Mouse (Mus musculus) embryonic facial prominence, embryonic 13.5 days (tissue): ENCODE measurements around the gene Slc6a16. TPM values are rescaled to one million over a fixed set of nuclear protein-coding genes. Genes with fewer than 3 reads are reported as not detected.

Experiments
- ATAC-seq: fragments of 200-750 bp; cut with Nextera tagmentation; 2 replicates; pipeline ENCODE4 v1.8.0; 2017; ENCODE audit warnings: low read depth; ENCODE audit not compliant: insufficient number of reproducible peaks, insufficient read depth, low FRiP score, low TSS enrichment
- H3K27ac ChIP-seq: fragments of 300-500 bp; sonication (generic); 2 replicates; pipeline ENCODE4 v1.5.1; 2015; ENCODE audit warnings: moderate library complexity, mild to moderate bottlenecking, inconsistent platforms
- H3K27me3 ChIP-seq: fragments of 300-500 bp; sonication (generic); 2 replicates; pipeline ENCODE4 v1.6.1; 2015; ENCODE audit warnings: mild to moderate bottlenecking, inconsistent platforms
- H3K36me3 ChIP-seq: fragments of 300-500 bp; sonication (generic); 2 replicates; pipeline ENCODE4 v1.6.1; 2015; ENCODE audit warnings: mild to moderate bottlenecking, inconsistent platforms
- H3K4me1 ChIP-seq: fragments of 300-500 bp; sonication (generic); 2 replicates; pipeline ENCODE4 v1.6.1; 2015; ENCODE audit warnings: inconsistent platforms
- H3K4me2 ChIP-seq: fragments of 300-500 bp; sonication (generic); 2 replicates; pipeline ENCODE4 v1.6.1; 2015; ENCODE audit warnings: moderate library complexity, mild to moderate bottlenecking, inconsistent platforms
- H3K4me3 ChIP-seq: fragments of 300-500 bp; sonication (generic); 2 replicates; pipeline ENCODE4 v1.5.1; 2015; ENCODE audit warnings: mild to moderate bottlenecking, inconsistent platforms
- H3K9ac ChIP-seq: fragments of 300-500 bp; sonication (generic); 2 replicates; pipeline ENCODE4 v1.6.1; 2015; ENCODE audit warnings: mild to moderate bottlenecking, inconsistent platforms
- H3K9me3 ChIP-seq: fragments of 300-500 bp; sonication (generic); 2 replicates; pipeline ENCODE4 v1.6.1; 2016; ENCODE audit warnings: inconsistent platforms
- WGBS: fragments of 180-500 bp; shearing (Covaris S2); methylation state at CpG from one replicate; pipeline ENCODE4 v1.1.7; 2015; ENCODE audit warnings: mixed read lengths; 5-methylcytosine and 5-hydroxymethylcytosine counted together
- polyA plus RNA-seq: library from polyadenylated mRNA; unstranded; fragments of >200 nt; fragmentation: Nextera tagmentation; extraction: Ambion mirVana; gene quantifications from 2 replicates; pipeline ENCODE4 v1.2.1, GENCODE M21; 2015

Slc6a16 gene
- polyA plus RNA-seq, 1 experiment from 2014 or later = 0.17 TPM

DNA sequence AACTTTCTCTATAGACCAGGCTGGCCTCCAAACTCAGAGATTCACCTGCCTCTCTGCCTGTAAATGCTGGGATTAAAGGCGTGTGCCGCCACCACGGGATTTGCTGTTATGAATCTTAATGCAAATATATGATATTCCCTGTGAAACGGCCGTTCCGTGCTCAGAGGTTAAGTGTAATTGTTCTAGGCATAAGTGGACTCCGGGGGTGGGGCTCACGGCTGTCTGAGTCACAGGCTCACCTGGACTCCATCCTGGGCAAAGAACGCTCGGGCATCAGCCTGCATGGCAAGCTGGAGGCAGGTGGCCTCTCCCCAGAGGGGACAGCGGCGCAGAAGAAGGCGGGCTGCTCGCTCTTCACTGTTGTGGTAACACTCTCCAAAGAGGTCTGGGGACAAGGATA lies 75.7 kb downstream of the Slc6a16 start:
- Histone ChIP-seq H3K27me3 (no peaks in the 10 kb centered on the region), H3K4me2 (no peak overlapping the region), H3K36me3 (peaks cover 45% of the 10 kb centered on the region), H3K4me3 (no peak overlapping the region), H3K27ac (no peak overlapping the region), H3K9me3 (no peaks in the 10 kb centered on the region), H3K9ac (no peak overlapping the region), H3K4me1 (peaks cover 14% of the 10 kb centered on the region)
- WGBS = 92% methylated on average over 14 of the region's 14 CpGs
- ATAC-seq = no peak

DNA sequence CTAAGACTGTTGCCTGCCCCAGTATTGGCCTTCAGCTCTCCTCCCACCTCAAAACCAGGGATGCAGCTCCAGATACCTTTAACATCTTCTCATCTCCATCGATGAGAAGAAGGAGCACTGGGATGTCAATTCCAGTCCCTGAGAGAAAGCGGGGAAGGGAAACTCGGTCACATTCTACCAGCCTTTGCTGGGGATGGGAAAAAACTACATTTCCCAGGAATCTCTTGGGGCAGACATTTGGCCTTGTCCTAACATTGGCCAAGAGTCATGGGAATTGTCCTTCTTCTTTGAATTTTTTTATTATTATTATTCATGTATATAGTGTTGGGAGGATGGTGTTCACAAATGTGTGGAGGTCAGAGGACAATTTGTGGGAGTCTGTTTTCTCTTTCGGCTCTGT lies 81.4 kb downstream of the Slc6a16 start:
- no peaks in the 10 kb centered on the region for H3K4me1 ChIP-seq
- H3K36me3 ChIP-seq = peaks cover 79% of the 10 kb centered on the region

More for the DNA sequence above, 81.4 kb downstream of the Slc6a16 start:
- Histone ChIP-seq H3K4me2 (no peak overlapping the region), H3K9me3 (0 out of 2 replicates have a peak, but pooled peaks cover 3% of the 10 kb centered on the region), H3K4me3 (no peak overlapping the region), H3K9ac (no peak overlapping the region), H3K27me3 (no peaks in the 10 kb centered on the region), H3K27ac (no peak overlapping the region)
- ATAC-seq = no peak
- WGBS = 89% methylated on average over 4 of the region's 4 CpGs

Other genes starting within 250 kb of the Slc6a16 start
- 92.0 and 99.7 TPM in 2 replicates for gene Irf3, start 243.4 kb upstream of the Slc6a16 start, polyA plus RNA-seq
- gene Bcl2l12, start 242.4 kb upstream of the Slc6a16 start, polyA plus RNA-seq = 73.6 and 83.2 TPM in 2 replicates
- gene Scaf1, start 224.7 kb upstream of the Slc6a16 start, polyA plus RNA-seq = 38.6 and 40.2 TPM in 2 replicates
- 19.7 and 23.3 TPM in 2 replicates for gene Rras, start 223.1 kb upstream of the Slc6a16 start, polyA plus RNA-seq
- gene Prr12, start 188.2 kb upstream of the Slc6a16 start, polyA plus RNA-seq = 15.2 and 15.7 TPM in 2 replicates
- gene Nosip, start 178.7 kb upstream of the Slc6a16 start, polyA plus RNA-seq = 64.7 and 66.6 TPM in 2 replicates
- gene Prrg2, start 178.4 kb upstream of the Slc6a16 start, polyA plus RNA-seq = 23.0 and 26.0 TPM in 2 replicates
- 375 and 376 TPM in 2 replicates for gene Rcn3, start 148.9 kb upstream of the Slc6a16 start, polyA plus RNA-seq
- gene Fcgrt, start 137.2 kb upstream of the Slc6a16 start, polyA plus RNA-seq = 61.6 and 65.1 TPM in 2 replicates
- 1,651 and 1,760 TPM in 2 replicates for gene Rps11, start 116.6 kb upstream of the Slc6a16 start, polyA plus RNA-seq
- gene Rpl13a, start 112.3 kb upstream of the Slc6a16 start, polyA plus RNA-seq = 1,453 and 1,588 TPM in 2 replicates
- gene Gm45713, start 104.9 kb upstream of the Slc6a16 start, polyA plus RNA-seq = 0.20 TPM in 1 of 2 replicates, not detected in the other
- gene Flt3l, start 104.7 kb upstream of the Slc6a16 start, polyA plus RNA-seq = 1.3 and 1.7 TPM in 2 replicates
- 78.5 and 97.7 TPM in 2 replicates for gene Pih1d1, start 86.8 kb upstream of the Slc6a16 start, polyA plus RNA-seq
- gene Aldh16a1, start 86.5 kb upstream of the Slc6a16 start, polyA plus RNA-seq = 43.6 and 52.0 TPM in 2 replicates
- gene Slc17a7, start 77.1 kb upstream of the Slc6a16 start, polyA plus RNA-seq = 0.18 and 0.22 TPM in 2 replicates
- 1.8 and 2.6 TPM in 2 replicates for gene Gfy, start 61.5 kb upstream of the Slc6a16 start, polyA plus RNA-seq
- not detected in 2 replicates for gene Pth2, start 60.1 kb upstream of the Slc6a16 start, polyA plus RNA-seq
- gene Ccdc155, start 36.2 kb upstream of the Slc6a16 start, polyA plus RNA-seq = 0.53 and 1.2 TPM in 2 replicates
- 2.3 and 3.0 TPM in 2 replicates for gene Dkkl1, start 28.9 kb upstream of the Slc6a16 start, polyA plus RNA-seq
- gene Tead2, start 25.3 kb upstream of the Slc6a16 start, polyA plus RNA-seq = 221 and 233 TPM in 2 replicates
- 1.6 and 2.8 TPM in 2 replicates for gene Cd37, start 2.0 kb upstream of the Slc6a16 start, polyA plus RNA-seq
- gene Slc6a21, start 36.4 kb downstream of the Slc6a16 start, polyA plus RNA-seq = not detected in 2 replicates
- 17.8 and 23.8 TPM in 2 replicates for gene Trpm4, start 92.7 kb downstream of the Slc6a16 start, polyA plus RNA-seq
- gene Hrc, start 94.2 kb downstream of the Slc6a16 start, polyA plus RNA-seq = 2.2 and 2.9 TPM in 2 replicates
- gene Ppfia3, start 125.9 kb downstream of the Slc6a16 start, polyA plus RNA-seq = 6.6 and 8.2 TPM in 2 replicates
- 1.6 and 2.7 TPM in 2 replicates for gene Lin7b, start 129.5 kb downstream of the Slc6a16 start, polyA plus RNA-seq
- gene Snrnp70, start 154.7 kb downstream of the Slc6a16 start, polyA plus RNA-seq = 285 and 299 TPM in 2 replicates
- not detected in 2 replicates for gene Kcna7, start 164.6 kb downstream of the Slc6a16 start, polyA plus RNA-seq
- 4.6 and 6.1 TPM in 2 replicates for gene Ntf5, start 172.6 kb downstream of the Slc6a16 start, polyA plus RNA-seq
- 0.41 and 1.2 TPM in 2 replicates for gene Lhb, start 179.7 kb downstream of the Slc6a16 start, polyA plus RNA-seq
- 38.0 and 39.6 TPM in 2 replicates for gene Gys1, start 193.8 kb downstream of the Slc6a16 start, polyA plus RNA-seq
- 141 and 148 TPM in 2 replicates for gene Ruvbl2, start 197.0 kb downstream of the Slc6a16 start, polyA plus RNA-seq
- gene Ftl1, start 218.8 kb downstream of the Slc6a16 start, polyA plus RNA-seq = 5,253 and 5,612 TPM in 2 replicates
- 154 and 190 TPM in 2 replicates for gene Bax, start 225.8 kb downstream of the Slc6a16 start, polyA plus RNA-seq
- 0.59 and 1.2 TPM in 2 replicates for gene Tulp2, start 240.8 kb downstream of the Slc6a16 start, polyA plus RNA-seq
- not detected in 2 replicates for gene Gm45808, start 245.7 kb downstream of the Slc6a16 start, polyA plus RNA-seq
- 4.5 TPM in 2 replicates for gene Dhdh, start 247.7 kb downstream of the Slc6a16 start, polyA plus RNA-seq